Mouse (Mus musculus) hindbrain, embryonic 11.5 days (tissue): ENCODE results near the gene F11r. TPM values are rescaled to one million over a fixed set of nuclear protein-coding genes. Genes with fewer than 3 reads are reported as not detected.

Experiments
- ATAC-seq: fragments of 200-750 bp; cut with Nextera tagmentation; 2 replicates; pipeline ENCODE4 v1.8.0; 2017; ENCODE audit warnings: mild to moderate bottlenecking, moderate TSS enrichment, moderate library complexity; ENCODE audit not compliant: low FRiP score
- DNase-seq: peaks from one replicate; pipeline ENCODE4 v3.0.0-alpha.2; 2015; ENCODE audit warnings: low spot score
- H3K27ac ChIP-seq: fragments of 300-500 bp; sonication (generic); 2 replicates; pipeline ENCODE4 v1.5.1; 2014; ENCODE audit warnings: mild to moderate bottlenecking, low read depth, low read length
- H3K27me3 ChIP-seq: fragments of 300-500 bp; sonication (generic); 2 replicates; pipeline ENCODE4 v1.6.1; 2014; ENCODE audit warnings: mild to moderate bottlenecking, low read length, moderate library complexity, mixed read lengths; ENCODE audit not compliant: control insufficient read depth, insufficient read depth
- H3K36me3 ChIP-seq: fragments of 300-500 bp; sonication (generic); 2 replicates; pipeline ENCODE4 v1.6.1; 2014; ENCODE audit warnings: mild to moderate bottlenecking, low read length, moderate library complexity, mixed read lengths; ENCODE audit not compliant: control insufficient read depth, insufficient read depth
- H3K4me1 ChIP-seq: fragments of 300-500 bp; sonication (generic); replicated peaks from 2 replicates; pipeline ENCODE4 v1.6.1; 2014; ENCODE audit warnings: low read length, mixed read lengths; ENCODE audit not compliant: control insufficient read depth, insufficient read depth
- H3K4me2 ChIP-seq: fragments of 300-500 bp; sonication (generic); replicated peaks from 2 replicates; pipeline ENCODE4 v1.6.1; 2014; ENCODE audit warnings: mild to moderate bottlenecking, low read depth, low read length
- H3K4me3 ChIP-seq: fragments of 300-500 bp; sonication (generic); 2 replicates; pipeline ENCODE4 v1.5.1; 2014; ENCODE audit warnings: low read depth, low read length
- H3K9ac ChIP-seq: fragments of 300-500 bp; sonication (generic); 2 replicates; pipeline ENCODE4 v1.6.1; 2014; ENCODE audit warnings: low read depth, low read length
- H3K9me3 ChIP-seq: fragments of 300-500 bp; sonication (generic); 2 replicates; pipeline ENCODE4 v1.6.1; 2016; ENCODE audit warnings: low read length; ENCODE audit not compliant: control insufficient read depth
- WGBS: fragments of 180-500 bp; shearing (Covaris S2); extraction: QIAGEN DNeasy Blood & Tissue Kit; methylation state at CpG from one replicate; pipeline ENCODE4 v1.1.7; 2014; 5-methylcytosine and 5-hydroxymethylcytosine counted together
- polyA plus RNA-seq: library from polyadenylated mRNA; unstranded; fragments of >200 nt; fragmentation: Nextera tagmentation; extraction: Ambion mirVana; gene quantifications from 2 replicates; pipeline ENCODE4 v1.2.1, GENCODE M21; 2014

Gene F11r
- polyA plus RNA-seq, 1 experiment from 2014 or later: 20.1 TPM

GRCm38 (mm10) chr1:171424638-171425037 lies 12.7 kb upstream of the F11r start:
- WGBS: 80% methylated on average over 5 of the region's 5 CpGs
- ATAC-seq: no peak

DNA sequence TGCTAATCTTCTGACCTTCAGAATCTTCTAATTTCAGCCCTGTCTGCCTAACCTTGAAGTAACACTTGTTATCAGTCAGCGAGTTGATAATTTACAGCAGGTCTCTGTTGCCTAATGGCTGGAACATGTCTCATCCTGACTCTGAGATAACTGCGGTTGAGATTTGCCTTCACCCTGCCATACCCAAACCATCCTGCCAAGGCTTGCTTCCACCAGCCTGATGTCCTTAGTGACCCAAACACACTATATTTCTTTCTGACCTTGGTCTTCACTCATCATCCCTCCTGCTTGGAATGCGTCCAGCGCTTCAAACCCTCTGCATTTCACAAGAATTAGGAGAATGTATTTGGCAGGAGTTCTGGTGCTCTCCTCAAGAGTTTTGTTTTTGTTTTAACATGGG lies 12.2 kb upstream of the F11r start:
- WGBS: 83% methylated on average over 4 of the region's 4 CpGs
- H3K9ac ChIP-seq: no peak overlapping the region
- no peaks in the 10 kb centered on the region for H3K4me1 ChIP-seq
- no peak for ATAC-seq
- no peak overlapping the region for H3K27ac ChIP-seq
- H3K4me3 ChIP-seq: no peak overlapping the region
- no peaks in the 10 kb centered on the region for H3K27me3 ChIP-seq
- H3K36me3 ChIP-seq: no peaks in the 10 kb centered on the region
- no peaks in the 10 kb centered on the region for H3K9me3 ChIP-seq
- H3K4me2 ChIP-seq: no peak overlapping the region
- no peak for DNase-seq

More at GRCm38 (mm10) chr1:171424638-171425037, 12.7 kb upstream of the F11r start:
- Histone ChIP-seq H3K4me3 (no peak overlapping the region), H3K27me3 (no peaks in the 10 kb centered on the region), H3K36me3 (no peaks in the 10 kb centered on the region), H3K9ac (no peak overlapping the region), H3K4me2 (no peak overlapping the region), H3K9me3 (no peaks in the 10 kb centered on the region), H3K4me1 (no peaks in the 10 kb centered on the region), H3K27ac (no peak overlapping the region)
- DNase-seq: no peak

DNA sequence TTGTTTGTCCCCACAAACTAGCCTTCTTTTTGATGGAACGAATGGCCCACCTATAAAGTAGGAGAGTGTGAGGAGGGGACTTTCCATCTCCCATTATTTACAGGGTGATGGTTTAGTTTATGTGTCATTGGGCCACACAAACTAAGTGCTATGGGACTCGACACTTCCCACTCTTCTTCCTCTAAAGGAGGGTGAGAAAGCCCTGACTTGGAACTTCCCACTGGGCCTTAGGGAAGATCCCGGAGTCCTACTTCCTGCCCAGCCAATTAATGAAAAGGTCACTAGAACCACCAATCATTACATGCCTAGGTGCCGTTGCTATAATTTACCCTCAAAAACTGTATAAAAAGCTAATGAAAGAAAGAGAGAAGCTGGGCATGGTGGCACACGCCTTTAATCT lies 5.2 kb upstream of the F11r start:
- no peak for DNase-seq
- no peak overlapping the region for H3K27ac ChIP-seq
- H3K4me2 ChIP-seq: no peak overlapping the region
- no peaks in the 10 kb centered on the region for H3K9me3 ChIP-seq
- H3K36me3 ChIP-seq: no peaks in the 10 kb centered on the region
- ATAC-seq: no peak
- no peak overlapping the region for H3K4me3 ChIP-seq
- peaks cover 6% of the 10 kb centered on the region for H3K27me3 ChIP-seq
- WGBS: 85% methylated on average over 5 of the region's 5 CpGs
- H3K9ac ChIP-seq: no peak overlapping the region
- no peaks in the 10 kb centered on the region for H3K4me1 ChIP-seq

- WGBS: 68% methylated on average over 7 of the region's 7 CpGs
- Histone ChIP-seq H3K27me3 (peaks cover 21% of the 10 kb centered on the region), H3K4me1 (no peaks in the 10 kb centered on the region), H3K27ac (no peak overlapping the region), H3K9ac (no peak overlapping the region), H3K9me3 (no peaks in the 10 kb centered on the region), H3K4me3 (no peak overlapping the region), H3K4me2 (no peak overlapping the region), H3K36me3 (no peaks in the 10 kb centered on the region)
- ATAC-seq (no peak), DNase-seq (no peak)
Measured at GRCm38 (mm10) chr1:171435288-171435814, 2.0 kb upstream of the F11r start.

DNA sequence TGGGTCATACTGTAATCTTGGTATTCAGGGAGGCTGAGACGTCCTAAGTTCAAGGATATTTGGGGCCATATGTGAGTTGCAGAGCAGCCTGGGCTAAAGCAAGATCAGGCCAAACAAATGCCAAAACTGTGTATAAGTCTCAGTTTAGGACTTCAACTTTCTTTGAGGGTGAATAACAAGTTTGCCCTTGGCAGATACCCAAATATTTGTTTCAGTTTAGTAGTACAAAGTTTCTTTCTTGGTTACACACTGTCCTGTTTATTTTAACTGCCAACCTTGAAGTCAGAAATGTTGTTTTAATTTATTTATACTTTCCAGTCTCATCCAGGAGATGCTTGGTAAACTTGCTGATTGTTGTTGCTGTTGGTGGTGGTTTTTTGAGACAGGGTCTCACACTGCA lies 1.4 kb upstream of the F11r start:
- Histone ChIP-seq H3K4me2 (no peak overlapping the region), H3K4me1 (no peaks in the 10 kb centered on the region), H3K27ac (no peak overlapping the region), H3K9me3 (no peaks in the 10 kb centered on the region), H3K36me3 (no peaks in the 10 kb centered on the region), H3K4me3 (no peak overlapping the region), H3K27me3 (peaks cover 21% of the 10 kb centered on the region), H3K9ac (no peak overlapping the region)
- 76% methylated on average over 1 of the region's 1 CpGs for WGBS
- ATAC-seq: no peak
- DNase-seq: no peak

DNA sequence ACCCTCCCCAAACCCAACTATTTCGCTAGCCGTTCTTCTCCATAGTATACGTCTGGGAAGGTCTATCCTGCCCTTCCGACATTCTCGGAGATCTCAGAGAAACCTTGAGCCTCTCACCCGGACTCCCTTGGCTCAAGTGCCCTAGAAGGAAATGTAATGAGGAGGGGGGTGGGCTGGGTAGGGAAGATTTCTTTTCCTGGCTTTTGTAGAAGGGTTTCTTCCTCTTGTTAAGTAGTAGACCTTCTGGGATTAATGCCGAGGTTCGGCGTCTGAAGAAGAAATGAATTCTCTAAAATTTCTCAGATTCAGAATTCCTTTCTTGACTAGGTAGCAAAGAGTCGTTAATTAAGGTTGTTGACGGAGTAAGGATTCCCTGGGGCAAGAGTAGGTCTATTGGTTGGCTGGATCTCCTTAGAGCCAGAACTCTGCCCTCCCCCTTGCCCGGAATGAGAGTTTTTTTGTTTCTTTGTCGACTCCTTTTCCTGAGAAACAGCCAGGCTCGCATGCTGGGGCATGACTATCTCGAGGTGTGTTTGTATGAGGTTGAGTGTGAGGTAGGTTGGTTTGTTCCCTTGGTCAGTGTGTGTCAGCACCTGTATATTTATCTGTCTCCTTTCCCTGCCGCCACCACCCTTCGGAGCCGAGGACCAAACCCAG lies 807 bp downstream of the F11r start:
- peak; percentile 51 for DNase-seq
- Histone ChIP-seq H3K9me3 (no peaks in the 10 kb centered on the region), H3K4me3 (peak overlapping the region; percentile 33), H3K4me2 (peak overlapping the region; percentile 57), H3K27ac (no peak overlapping the region), H3K4me1 (no peaks in the 10 kb centered on the region), H3K9ac (no peak overlapping the region), H3K36me3 (no peaks in the 10 kb centered on the region), H3K27me3 (peaks cover 21% of the 10 kb centered on the region)
- ATAC-seq: no peak
- WGBS: 5% methylated on average over 18 of the region's 18 CpGs

DNA sequence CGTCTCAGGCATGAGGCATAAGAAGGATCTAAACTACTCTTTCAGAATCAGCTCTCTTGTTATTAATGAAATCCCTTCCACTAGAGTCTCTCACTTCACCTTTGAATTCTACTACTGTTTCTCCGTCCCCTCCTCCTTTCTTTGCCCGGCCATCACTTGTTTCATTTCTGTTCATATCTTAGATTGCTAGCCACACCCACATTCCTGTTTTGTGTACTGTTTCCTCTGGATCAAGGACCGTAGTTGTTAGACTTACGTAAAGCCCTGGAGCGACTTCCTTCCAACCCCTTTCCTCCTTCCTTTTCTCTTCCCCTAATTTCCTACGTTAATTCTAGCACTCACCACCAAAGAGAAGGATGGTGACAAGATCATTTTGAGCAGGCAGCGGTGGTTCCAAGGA lies 1.7 kb downstream of the F11r start:
- Histone ChIP-seq H3K36me3 (no peaks in the 10 kb centered on the region), H3K9me3 (no peaks in the 10 kb centered on the region), H3K27me3 (peaks cover 21% of the 10 kb centered on the region), H3K9ac (no peak overlapping the region), H3K4me3 (no peak overlapping the region), H3K27ac (no peak overlapping the region), H3K4me2 (no peak overlapping the region), H3K4me1 (no peaks in the 10 kb centered on the region)
- ATAC-seq (no peak), DNase-seq (no peak)
- 56% methylated on average over 8 of the region's 8 CpGs for WGBS

- H3K9me3 ChIP-seq: no peaks in the 10 kb centered on the region
- no peaks in the 10 kb centered on the region for H3K4me1 ChIP-seq
- WGBS: 60% methylated on average over 9 of the region's 9 CpGs
- no peak overlapping the region for H3K27ac ChIP-seq
- no peak overlapping the region for H3K4me3 ChIP-seq
- ATAC-seq: no peak
- no peaks in the 10 kb centered on the region for H3K36me3 ChIP-seq
- no peak overlapping the region for H3K9ac ChIP-seq
- H3K4me2 ChIP-seq: no peak overlapping the region
- H3K27me3 ChIP-seq: peaks cover 21% of the 10 kb centered on the region
- DNase-seq: no peak
Measured at GRCm38 (mm10) chr1:171440025-171440725, 2.8 kb downstream of the F11r start.
